Mouse (Mus musculus): ENCODE data around the gene Ankmy2.

Gene Ankmy2

DNA sequence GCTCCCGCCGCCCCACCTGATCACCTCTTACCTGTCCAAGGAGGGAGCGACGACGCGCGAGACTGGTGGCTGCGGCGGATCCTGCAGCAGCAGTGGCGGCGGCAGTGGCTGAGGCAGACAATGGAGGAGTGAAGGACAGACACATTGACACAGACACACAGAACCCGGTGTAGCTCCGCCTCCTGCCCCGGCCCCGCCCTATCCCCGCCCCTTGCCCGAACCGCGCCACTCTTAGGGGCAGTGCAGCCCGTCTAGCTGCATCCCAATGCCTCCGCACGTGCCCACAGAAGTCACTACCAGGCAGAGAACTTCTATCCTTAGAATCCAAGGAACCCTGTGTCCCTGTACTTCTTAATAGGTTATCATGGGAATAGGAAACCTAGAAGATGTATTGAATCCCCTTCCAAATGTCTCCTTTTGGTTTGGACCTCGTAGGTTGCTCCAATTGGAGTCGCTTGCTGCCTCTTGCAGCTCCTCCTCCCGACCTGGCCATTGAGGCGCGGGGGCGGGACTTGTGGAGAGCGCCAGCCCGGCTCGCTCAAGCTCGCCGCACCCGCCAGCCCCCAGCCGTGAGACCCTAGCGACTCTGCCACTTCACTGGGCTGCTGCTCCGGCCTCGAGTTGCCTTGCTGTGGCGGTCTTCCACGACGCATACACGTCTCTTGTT is at the start of gene Ankmy2:
Gene Ankmy2 (plus strand): TSS at position 478 of the 667 bp plus-strand sequence.
- in situ Hi-C loops (cut with MboI, MseI) = no loop called here

DNA sequence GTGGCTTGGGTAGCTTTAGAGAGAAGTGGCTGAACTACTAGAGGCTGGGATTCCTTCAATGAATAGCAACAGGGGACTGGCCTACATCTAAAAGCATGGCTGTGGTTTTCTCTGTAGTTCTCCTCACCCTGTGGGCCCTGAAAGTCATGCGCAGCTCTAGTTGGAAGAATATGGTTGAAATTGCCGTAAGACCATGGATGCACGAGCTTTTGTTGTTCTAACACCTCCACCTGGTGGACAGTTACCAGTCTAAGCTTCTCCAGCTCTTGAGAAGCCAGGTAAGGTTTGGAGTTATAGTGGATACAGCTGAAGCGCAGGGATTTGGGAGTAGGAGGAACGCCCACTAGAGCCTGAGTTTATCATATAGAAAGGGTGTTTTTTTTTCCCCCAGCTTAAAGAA is 48.5 kb upstream of the Ankmy2 start:
- in situ Hi-C loops (cut with MboI, MseI) = no loop called here

- in situ Hi-C loops (cut with MboI, MseI) = no loop called here
These were observed 46.5 kb upstream of the Ankmy2 start for GRCm38 (mm10) chr12:36110457-36110856.

GRCm38 (mm10) chr12:36111110-36111509 is 45.8 kb upstream of the Ankmy2 start:
- in situ Hi-C loops (cut with MboI, MseI) = no loop called here

GRCm38 (mm10) chr12:36112081-36112480 is 44.8 kb upstream of the Ankmy2 start:
- in situ Hi-C loops (cut with MboI, MseI) = no loop called here

GRCm38 (mm10) chr12:36117161-36117560 is 39.8 kb upstream of the Ankmy2 start:
- in situ Hi-C loops (cut with MboI, MseI) = no loop called here

DNA sequence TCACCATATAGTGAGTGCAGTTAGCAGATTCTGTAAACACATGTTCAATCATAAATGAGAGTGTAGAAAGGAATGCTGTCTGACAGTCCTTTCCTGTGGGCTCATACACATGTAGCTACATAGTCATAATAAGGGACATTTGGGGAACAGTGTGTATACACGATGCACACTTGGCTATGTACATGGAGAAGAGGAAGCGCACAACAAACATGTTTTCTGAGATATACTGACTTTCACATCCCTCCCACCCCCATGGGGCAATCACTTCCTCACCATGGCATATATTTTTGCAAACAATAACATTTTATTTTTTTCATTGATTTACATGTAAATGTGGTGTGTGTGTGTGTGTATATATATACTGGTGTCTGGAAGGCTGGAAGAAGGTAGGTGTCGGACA is 37.7 kb upstream of the Ankmy2 start:
- in situ Hi-C loops (cut with MboI, MseI) = no loop called here

- in situ Hi-C loops (cut with MboI, MseI) = no loop called here
These were observed 30.9 kb upstream of the Ankmy2 start for GRCm38 (mm10) chr12:36126049-36126448.

DNA sequence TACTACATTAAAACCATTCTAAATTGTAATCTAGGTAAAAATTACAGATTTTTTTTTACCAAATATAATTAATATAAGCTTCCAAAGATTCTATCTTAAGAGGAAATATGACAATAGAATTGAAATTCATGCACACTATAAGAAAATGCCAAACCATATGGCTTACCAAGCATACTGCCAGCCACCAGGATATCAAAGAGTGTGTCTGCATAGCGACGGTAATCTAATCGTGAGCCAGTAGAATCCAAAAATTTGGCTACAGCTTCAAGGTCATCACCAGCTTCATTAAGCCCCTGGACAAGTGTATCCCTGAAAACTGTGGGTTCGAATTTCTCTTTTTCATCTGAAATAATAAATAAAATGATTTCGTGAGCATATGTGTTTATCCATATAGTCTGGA is 27.1 kb upstream of the Ankmy2 start:
- in situ Hi-C loops (cut with MboI, MseI) = no loop called here

DNA sequence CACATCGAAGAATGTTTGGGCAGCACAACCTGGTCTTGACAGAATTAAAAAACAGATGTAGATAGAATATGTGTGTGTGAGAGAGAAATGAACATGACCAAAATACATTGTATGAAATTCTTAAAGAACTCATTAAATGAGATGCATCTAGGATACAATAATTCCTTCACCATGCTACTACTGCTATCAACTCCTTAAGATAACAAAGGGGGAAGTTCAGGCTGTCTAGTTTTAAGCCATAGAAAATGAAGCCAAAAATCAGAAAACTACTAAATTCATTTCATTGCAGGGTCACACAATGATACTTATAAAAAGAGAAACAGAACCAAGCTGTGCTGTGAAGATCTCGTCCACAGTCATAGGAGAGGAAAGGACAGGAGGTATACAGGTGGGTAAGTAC is 24.7 kb upstream of the Ankmy2 start:
- in situ Hi-C loops (cut with MboI, MseI) = no loop called here

GRCm38 (mm10) chr12:36132668-36133067 is 24.2 kb upstream of the Ankmy2 start:
- in situ Hi-C loops (cut with MboI, MseI) = no loop called here

GRCm38 (mm10) chr12:36133547-36133946 is 23.4 kb upstream of the Ankmy2 start:
- in situ Hi-C loops (cut with MboI, MseI) = no loop called here

GRCm38 (mm10) chr12:36134111-36134510 is 22.8 kb upstream of the Ankmy2 start:
- in situ Hi-C loops (cut with MboI, MseI) = no loop called here

DNA sequence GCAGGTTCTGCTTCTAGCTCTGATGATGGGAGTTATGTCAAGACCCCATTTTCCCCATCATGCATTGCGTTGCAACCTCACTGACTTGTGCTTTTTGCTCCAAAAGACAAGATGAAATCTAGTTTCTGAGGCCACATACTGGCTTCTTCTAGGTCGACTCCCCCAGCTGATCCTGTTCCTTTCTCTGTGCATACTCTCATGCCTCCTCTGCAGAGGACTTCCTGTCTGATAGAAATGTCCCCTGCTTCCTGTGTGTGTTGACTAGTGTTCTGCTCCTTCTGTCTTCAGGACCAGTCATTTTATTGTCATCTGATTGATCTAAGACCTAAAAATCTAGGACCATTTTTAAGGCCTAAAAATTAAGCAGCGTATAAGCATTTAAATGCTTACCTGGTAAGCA is 21.5 kb upstream of the Ankmy2 start:
- in situ Hi-C loops (cut with MboI, MseI) = no loop called here

DNA sequence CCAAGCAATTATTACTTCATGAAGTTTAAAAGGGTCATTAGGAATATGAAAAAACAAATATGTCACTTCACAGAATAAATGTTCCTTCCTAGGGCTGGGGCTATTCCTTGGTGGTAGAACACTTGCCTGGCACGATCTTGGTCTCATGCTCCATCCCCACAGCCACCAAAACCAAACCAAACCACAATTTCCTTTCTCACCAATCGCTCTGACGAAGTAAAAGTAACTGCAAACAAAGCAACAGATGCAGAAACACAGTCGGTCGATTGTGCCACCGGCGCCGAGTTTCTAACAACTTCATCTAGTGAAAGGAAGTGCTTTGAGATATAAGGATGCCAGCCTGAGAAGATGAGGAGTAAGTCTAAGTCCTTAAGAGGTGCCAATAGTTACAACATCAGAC is 20.6 kb upstream of the Ankmy2 start:
- in situ Hi-C loops (cut with MboI, MseI) = no loop called here

DNA sequence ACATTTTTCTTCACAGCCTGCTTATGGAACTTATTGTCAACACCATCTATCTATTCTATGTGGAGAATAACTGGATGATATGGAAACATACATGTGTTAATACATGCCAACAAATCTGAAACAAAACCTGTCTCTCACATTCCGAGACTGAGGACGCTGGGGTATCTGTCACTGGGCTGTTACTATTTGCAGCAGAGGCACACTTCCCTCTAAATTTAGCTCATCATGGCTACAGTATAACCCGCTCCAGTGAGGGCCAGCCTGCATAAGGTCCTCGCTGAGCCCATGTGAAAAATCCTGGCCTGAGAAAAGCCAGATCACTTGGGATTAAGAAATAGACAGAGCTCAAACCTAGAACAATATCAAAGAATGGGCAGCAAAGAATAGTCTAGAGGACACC is 19.7 kb upstream of the Ankmy2 start:
- in situ Hi-C loops (cut with MboI, MseI) = no loop called here

GRCm38 (mm10) chr12:36140401-36140800 is 16.5 kb upstream of the Ankmy2 start:
- in situ Hi-C loops (cut with MboI, MseI) = no loop called here

- in situ Hi-C loops (cut with MboI, MseI) = no loop called here
These were observed 10.5 kb upstream of the Ankmy2 start for GRCm38 (mm10) chr12:36146230-36147011.

DNA sequence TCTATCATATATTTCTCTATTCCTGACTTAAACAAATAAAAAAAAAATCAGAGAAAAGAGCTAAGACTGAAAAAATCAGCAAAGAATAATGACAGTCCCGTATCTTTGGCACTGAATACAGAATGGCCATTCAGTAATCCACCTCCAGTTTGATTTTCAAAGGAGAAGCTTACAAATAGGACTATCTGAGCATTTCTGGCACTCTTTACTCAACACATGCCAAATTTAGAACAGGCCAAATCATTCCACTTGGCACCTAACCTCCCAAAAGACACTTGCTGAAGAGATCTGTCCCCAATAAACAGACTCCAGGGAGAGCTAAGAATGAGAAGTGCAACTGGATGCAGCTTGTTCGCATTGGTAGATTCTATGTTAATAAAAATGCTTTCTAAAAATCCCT is 6.6 kb upstream of the Ankmy2 start:
- in situ Hi-C loops (cut with MboI, MseI) = no loop called here

- in situ Hi-C loops (cut with MboI, MseI) = no loop called here
These were observed 6.2 kb upstream of the Ankmy2 start for GRCm38 (mm10) chr12:36150737-36151136.

- in situ Hi-C loops (cut with MboI, MseI) = no loop called here
These were observed 1.7 kb upstream of the Ankmy2 start for GRCm38 (mm10) chr12:36155141-36155641.

DNA sequence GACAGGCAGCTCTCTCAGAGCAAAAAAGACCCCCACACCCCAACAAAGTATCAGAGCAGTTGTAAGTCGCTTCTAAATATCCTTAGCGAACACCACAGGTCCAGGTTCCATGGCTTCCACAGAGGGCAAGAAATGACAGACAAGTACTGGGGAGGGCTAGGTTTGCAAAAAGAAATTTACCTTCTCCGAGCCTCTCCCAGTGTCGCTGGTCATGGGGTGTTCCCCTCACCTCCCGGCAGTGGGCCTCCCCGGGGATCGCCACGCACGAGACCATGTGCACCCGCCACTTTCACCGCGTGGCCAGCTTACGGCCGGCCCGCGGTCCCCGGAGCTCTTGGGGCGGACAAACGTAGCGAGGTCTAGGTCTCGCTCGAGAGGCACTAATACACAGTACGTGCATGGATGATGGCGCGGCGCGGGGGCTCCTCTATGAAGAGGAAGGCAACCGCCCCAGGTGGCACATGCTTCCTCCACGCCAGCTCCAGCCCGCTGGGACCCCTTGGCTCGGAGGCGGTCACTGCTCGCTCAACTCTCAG is 745 bp upstream of the Ankmy2 start:
- in situ Hi-C loops (cut with MboI, MseI) = no loop called here

DNA sequence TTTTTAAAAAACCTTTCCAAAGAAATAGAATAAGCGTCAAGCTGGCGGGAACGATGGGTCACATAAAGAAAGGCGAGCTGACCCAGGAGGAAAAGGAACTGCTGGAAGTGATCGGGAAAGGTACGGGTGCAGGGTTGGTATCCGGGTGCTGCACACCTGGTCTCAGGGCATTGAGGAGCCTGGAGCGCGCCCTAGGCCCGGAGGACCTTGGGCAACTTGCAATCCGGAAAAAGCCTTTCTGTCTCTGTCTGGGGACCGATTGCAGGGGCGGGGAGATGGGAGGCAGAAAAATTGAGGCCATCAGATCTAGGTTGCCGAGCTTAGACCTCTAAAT is 357 bp downstream of the Ankmy2 start:
- in situ Hi-C loops (cut with MboI, MseI) = no loop called here

All from T-helper 1 cell (primary cell).